Mouse (Mus musculus) cerebellum, adult 8-10 months (tissue): ENCODE results near the gene Lrrc23.
A peak's percentile ranks its signal among the peaks of the same experiment; 100 is the strongest.
"Not testable (repeated sequence)": the region's sequence is repeated elsewhere in the genome, so short reads cannot be mapped to it uniquely, and the experiment has no call there.

Experiments used
- DNase-seq: peaks from one replicate; pipeline ENCODE4 v3.0.0; 2022

Gene Lrrc23

GRCm38 (mm10) chr6:124807366-124807765 is 27.8 kb upstream of the Lrrc23 start:
- no peak for DNase-seq

- DNase-seq = no peak
Measured at GRCm38 (mm10) chr6:124806446-124807140, 27.1 kb upstream of the Lrrc23 start.

- DNase-seq = peak; percentile 91
Measured at GRCm38 (mm10) chr6:124805341-124806321, 26.1 kb upstream of the Lrrc23 start.

- DNase-seq = no peak
Measured at GRCm38 (mm10) chr6:124804341-124804740, 24.8 kb upstream of the Lrrc23 start.

GRCm38 (mm10) chr6:124803691-124804090 is 24.2 kb upstream of the Lrrc23 start:
- not testable (repeated sequence) for DNase-seq

- no peak for DNase-seq
Measured at GRCm38 (mm10) chr6:124803061-124803460, 23.5 kb upstream of the Lrrc23 start.

- DNase-seq = not testable (repeated sequence)
Measured at GRCm38 (mm10) chr6:124802400-124802799, 22.9 kb upstream of the Lrrc23 start.

- DNase-seq = no peak
Measured at GRCm38 (mm10) chr6:124796200-124796599, 16.7 kb upstream of the Lrrc23 start.

GRCm38 (mm10) chr6:124795781-124796180 is 16.3 kb upstream of the Lrrc23 start:
- DNase-seq = no peak

- no peak for DNase-seq
Measured at GRCm38 (mm10) chr6:124791911-124792310, 12.4 kb upstream of the Lrrc23 start.

- DNase-seq = no peak
Measured at GRCm38 (mm10) chr6:124790121-124790520, 10.6 kb upstream of the Lrrc23 start.

- no peak for DNase-seq
Measured at GRCm38 (mm10) chr6:124789519-124789918, 10.0 kb upstream of the Lrrc23 start.

GRCm38 (mm10) chr6:124787722-124788121 is 8.2 kb upstream of the Lrrc23 start:
- DNase-seq = no peak

- peak; percentile 86 for DNase-seq
Measured at GRCm38 (mm10) chr6:124786756-124787420, 7.4 kb upstream of the Lrrc23 start.

GRCm38 (mm10) chr6:124782436-124782835 is 2.9 kb upstream of the Lrrc23 start:
- DNase-seq = no peak

GRCm38 (mm10) chr6:124780917-124781316 is 1.4 kb upstream of the Lrrc23 start:
- DNase-seq = no peak

- DNase-seq = no peak
Measured at GRCm38 (mm10) chr6:124779984-124780416, 473 bp upstream of the Lrrc23 start.

GRCm38 (mm10) chr6:124770511-124770910 is 9.0 kb downstream of the Lrrc23 start:
- no peak for DNase-seq

- DNase-seq = no peak
Measured at GRCm38 (mm10) chr6:124770013-124770412, 9.5 kb downstream of the Lrrc23 start.

- peak; percentile 74 for DNase-seq
Measured at GRCm38 (mm10) chr6:124769101-124769765, 10.3 kb downstream of the Lrrc23 start, which contains the start of gene Eno2. TSS of gene Eno2 (minus strand) at chr6:124769673.

- DNase-seq = no peak
Measured at GRCm38 (mm10) chr6:124768704-124769044, 10.9 kb downstream of the Lrrc23 start.

GRCm38 (mm10) chr6:124767920-124768703 is 11.4 kb downstream of the Lrrc23 start:
- DNase-seq = peak; percentile 74
